Mouse (Mus musculus) erythroblast, embryonic 14.5 days (primary cell): ENCODE results near the gene Adar.

Experiments used
- GATA1 ChIP-seq: IDR thresholded peaks from 2 replicates; pipeline ENCODE4 v1.6.1; 2012; ENCODE audit warnings: low read length, inconsistent platforms, mixed read lengths
- TAL1 ChIP-seq: IDR thresholded peaks from 3 replicates; pipeline ENCODE4 v1.6.1; 2012; ENCODE audit warnings: low read length, inconsistent platforms, mixed read lengths

DNA sequence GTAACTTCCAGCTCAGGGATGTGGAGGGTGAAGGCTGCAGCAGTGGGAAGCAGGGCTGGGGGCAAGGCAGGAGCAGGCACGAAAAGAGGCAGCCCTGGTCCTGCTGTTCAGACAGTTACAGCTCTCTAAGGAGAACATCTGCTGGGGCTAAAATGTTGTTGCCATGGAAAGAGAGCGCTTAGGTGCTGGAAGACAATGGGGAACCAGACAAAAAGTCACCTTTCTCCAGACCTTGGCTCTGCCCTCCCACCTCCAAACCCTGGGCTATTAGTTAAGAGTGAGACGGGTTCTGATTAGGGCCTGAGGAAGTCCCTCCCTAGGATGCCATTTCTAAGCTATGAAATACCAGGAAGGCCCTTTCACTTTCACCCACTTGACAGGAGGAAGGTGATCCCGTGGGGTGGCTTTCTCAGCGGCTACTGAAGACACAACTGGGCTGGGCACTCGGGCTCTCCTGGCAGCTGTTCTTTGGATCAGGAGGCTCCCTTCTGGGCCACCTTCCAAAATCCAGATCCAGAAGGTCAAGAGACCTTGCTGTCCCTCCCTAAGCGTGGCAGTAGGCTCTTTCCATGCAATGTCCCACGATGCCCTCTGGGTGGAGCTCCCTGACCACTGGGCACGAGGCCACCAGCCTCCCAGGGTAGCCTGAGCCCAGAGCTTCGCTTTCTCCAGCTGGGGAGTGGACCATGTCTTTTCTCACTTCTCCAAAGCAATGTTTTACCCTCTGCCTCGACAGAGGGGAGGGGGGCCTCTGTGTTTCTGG is 70.3 kb downstream of the Adar start:
- TF ChIP-seq GATA1 (no peak), TAL1 (no peak)
